Mouse (Mus musculus): Measurements from ENCODE around the gene Trim11.

- TF ChIP-seq POLR2A (IDR thresholded peaks at IDR 0.05; ENCODE audit: extremely low read depth, insufficient read depth, low read length) (no peak), CTCF (IDR thresholded peaks at IDR 0.05; ENCODE audit: extremely low read depth, insufficient read depth, low read length) (no peak)
Measured at GRCm38 (mm10) chr11:58937909-58938308, 40.0 kb upstream of the Trim11 start.

Measured in cortical plate, adult 2 months (tissue).